Comparison of ENCODE assay signal across 8 mouse cellular contexts in the genomic region with DNA sequence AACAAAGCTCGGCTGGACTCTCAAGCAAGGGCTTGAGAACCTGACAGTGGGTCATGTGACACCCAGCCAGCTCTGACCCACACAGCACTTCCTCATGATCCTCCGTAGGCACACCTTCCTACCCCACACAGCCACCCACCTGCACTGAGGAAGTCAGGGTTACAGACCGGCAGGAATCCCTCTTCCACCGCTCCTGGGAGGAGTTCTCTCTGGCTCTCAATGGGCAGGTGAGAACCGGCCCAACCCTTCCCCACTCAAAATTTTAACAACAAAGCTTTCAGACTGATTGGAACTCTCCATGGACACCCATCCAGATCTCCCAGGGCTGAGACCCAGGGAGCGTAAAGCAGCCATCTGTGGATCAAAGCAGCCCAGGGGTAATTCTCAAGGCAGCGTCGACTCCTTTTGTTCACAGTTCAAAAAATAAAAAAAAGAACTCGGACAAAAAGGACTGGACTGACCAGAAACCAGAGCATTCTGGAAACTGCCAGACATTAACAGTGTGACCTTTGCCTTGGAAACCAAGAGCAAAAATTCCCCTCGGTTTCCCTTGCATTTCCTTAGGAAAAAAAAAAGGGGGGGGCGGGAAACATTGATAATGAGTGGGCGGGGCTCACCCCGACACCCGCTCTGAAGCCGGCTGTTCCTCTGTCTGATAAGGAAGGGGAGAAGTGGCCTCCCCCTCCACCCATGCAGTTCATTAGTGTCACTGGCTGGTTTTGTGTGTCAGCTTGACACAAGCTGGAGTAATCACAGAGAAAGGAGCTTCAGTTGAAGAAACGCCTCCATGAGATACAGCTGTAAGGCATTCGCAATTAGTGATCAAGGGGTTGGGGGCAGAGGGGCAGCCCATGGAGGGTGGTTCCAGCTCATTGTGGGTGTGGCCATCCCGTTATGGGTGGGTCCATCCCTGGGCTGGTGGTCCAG. TPM values are rescaled to one million over a fixed set of nuclear protein-coding genes. Genes with fewer than 3 reads are reported as not detected.
DNase-seq lines count a peak whose midpoint lies in the region; ATAC-seq and TF ChIP-seq lines count a peak whose summit lies in the region.

No protein-coding gene starts in this region.

- H3K9ac ChIP-seq in heart, embryonic 15.5 days, result no peak overlapping the region
- peak overlapping the region; percentile 43; the same call in 1 of the 2 replicates for H3K9ac ChIP-seq in neural tube, embryonic 13.5 days

- ATAC-seq in common myeloid progenitor, adult 5-6 weeks (replicated peaks; ENCODE audit: low read depth, poor library complexity, severe bottlenecking), result peak; percentile 53
- ATAC-seq in heart, embryonic 15.5 days (replicated peaks; ENCODE audit: insufficient number of reproducible peaks, insufficient read depth, low FRiP score, low read depth), result 0 out of 2 replicates have a peak, but pooled peaks have one; percentile 34
- no peak for ATAC-seq in neural tube, embryonic 13.5 days (ENCODE audit: low read depth)

- H3K27me3 ChIP-seq in E14TG2a.4 (ENCODE audit: insufficient read depth, low read length), result no peaks in the 10 kb centered on the region
- no peaks in the 10 kb centered on the region for H3K27me3 ChIP-seq in heart, embryonic 15.5 days
- no peaks in the 10 kb centered on the region for H3K27me3 ChIP-seq in neural tube, embryonic 13.5 days

- H3K4me1 ChIP-seq in E14TG2a.4 (replicated peaks; ENCODE audit: low read depth, low read length), result peaks cover 91% of the 10 kb centered on the region
- peaks cover 53% of the 10 kb centered on the region for H3K4me1 ChIP-seq in heart, embryonic 15.5 days (replicated peaks)
- peaks cover 47% of the 10 kb centered on the region for H3K4me1 ChIP-seq in neural tube, embryonic 13.5 days (replicated peaks)

- whole genome bisulfite sequencing in heart, embryonic 15.5 days, result 29% methylated on average over 18 of the region's 18 CpGs
- WGBS in neural tube, embryonic 13.5 days, result 13% methylated on average over 18 of the region's 18 CpGs

- H3K4me2 ChIP-seq in heart, embryonic 15.5 days, result peak overlapping the region; percentile 47; the same call in 1 of the 2 replicates
- peak overlapping the region; percentile 39 for H3K4me2 ChIP-seq in neural tube, embryonic 13.5 days

- H3K27ac ChIP-seq in heart, embryonic 15.5 days, result peak overlapping the region; percentile 73
- peak overlapping the region; percentile 69 for H3K27ac ChIP-seq in neural tube, embryonic 13.5 days (replicated peaks)

- peaks cover 32% of the 10 kb centered on the region for H3K36me3 ChIP-seq in E14TG2a.4 (ENCODE audit: insufficient read depth, low read length)
- peaks cover 8% of the 10 kb centered on the region for H3K36me3 ChIP-seq in heart, embryonic 15.5 days
- peaks cover 25% of the 10 kb centered on the region for H3K36me3 ChIP-seq in neural tube, embryonic 13.5 days

- TF ChIP-seq CTCF in E14TG2a.4 (conservative IDR thresholded peaks at IDR 0.05; ENCODE audit: low read length), result no peak

- peak overlapping the region; percentile 59 for H3K4me3 ChIP-seq in E14TG2a.4 (replicated peaks; ENCODE audit: low read length)
- no peak overlapping the region for H3K4me3 ChIP-seq in heart, embryonic 15.5 days
- H3K4me3 ChIP-seq in neural tube, embryonic 13.5 days, result no peak overlapping the region

- H3K9me3 ChIP-seq in E14TG2a.4 (ENCODE audit: low read length), result no peaks in the 10 kb centered on the region
- no peaks in the 10 kb centered on the region for H3K9me3 ChIP-seq in heart, embryonic 15.5 days (replicated peaks)
- no peaks in the 10 kb centered on the region for H3K9me3 ChIP-seq in neural tube, embryonic 13.5 days

- DNase-seq in kidney, postnatal 36 days, result peak; percentile 66 to 79
- DNase-seq in left cerebral cortex, adult 9 months (ENCODE audit: low spot score in 2 of 2), result no peak
- no peak for DNase-seq in cerebellum, postnatal 14 days
- DNase-seq in right cerebral cortex, postnatal 25 days, result no peak

RNA-seq across cellular contexts. Expression of a gene that starts 20.8 kb away (rescaled TPM):
- 3.3 and 7.0 TPM in 2 replicates for total RNA-seq in common myeloid progenitor, adult 5-6 weeks (2017)
- 9.0 and 11.7 TPM in 2 replicates for polyA plus RNA-seq in heart, embryonic 15.5 days (2015; fragmentation: Nextera tagmentation; extraction: Ambion mirVana)
- polyA plus RNA-seq in neural tube, embryonic 13.5 days (2015; fragmentation: Nextera tagmentation; extraction: Ambion mirVana), result 12.9 and 16.8 TPM in 2 replicates

RNA-seq across cellular contexts. Expression of a gene that starts 30.7 kb away (rescaled TPM):
- total RNA-seq in common myeloid progenitor, adult 5-6 weeks (2017), result not detected in 2 replicates
- polyA plus RNA-seq in heart, embryonic 15.5 days (2015; fragmentation: Nextera tagmentation; extraction: Ambion mirVana), result not detected in 2 replicates
- polyA plus RNA-seq in neural tube, embryonic 13.5 days (2015; fragmentation: Nextera tagmentation; extraction: Ambion mirVana), result not detected in 2 replicates

Comparison
In these comparisons a context has a peak if more than half of its experiments do, and no peak if none do; other contexts are left out.
1. DNase-seq: peak in kidney, postnatal 36 days (2 of 2); none in left cerebral cortex, adult 9 months (0 of 2), cerebellum, postnatal 14 days (0 of 2) and right cerebral cortex, postnatal 25 days (single experiment).